Mouse (Mus musculus): ENCODE measurements around the gene Serpinb12. TPM values are rescaled to one million over a fixed set of nuclear protein-coding genes. Genes with fewer than 3 reads are reported as not detected.

Gene Serpinb12
- polyA plus RNA-seq (2012; rRNA removed): 8.0 and 8.5 TPM in 2 replicates

GRCm38 (mm10) chr1:106934265-106934664 is at the start of gene Serpinb12:
Gene Serpinb12 (plus strand): TSS chr1:106934449.

GRCm38 (mm10) chr1:106980684-106981083 is 46.4 kb downstream of the Serpinb12 start, which contains the start of gene Serpinb13:
Gene Serpinb13 (plus strand): TSS chr1:106980984.

Other genes with a start within 250 kb of the Serpinb12 start
- 1.1 and 1.2 TPM in 2 replicates for gene Bcl2, start 220.2 kb upstream of the Serpinb12 start, polyA plus RNA-seq (2012; rRNA removed)
- gene Kdsr, start 174.7 kb upstream of the Serpinb12 start, polyA plus RNA-seq (2012; rRNA removed): 7.6 and 11.7 TPM in 2 replicates
- 7.2 and 8.2 TPM in 2 replicates for gene Vps4b, start 137.7 kb upstream of the Serpinb12 start, polyA plus RNA-seq (2012; rRNA removed)
- 2.2 and 2.9 TPM in 2 replicates for gene Serpinb5, start 73.3 kb upstream of the Serpinb12 start, polyA plus RNA-seq (2012; rRNA removed)
- gene Serpinb13, start 46.5 kb downstream of the Serpinb12 start, polyA plus RNA-seq (2012; rRNA removed): 2.9 and 3.1 TPM in 2 replicates
- 0.99 and 1.00 TPM in 2 replicates for gene Serpinb3a, start 117.9 kb downstream of the Serpinb12 start, polyA plus RNA-seq (2012; rRNA removed)
- not detected in 2 replicates for gene Serpinb3d, start 149.1 kb downstream of the Serpinb12 start, polyA plus RNA-seq (2012; rRNA removed)